Mouse (Mus musculus) splenic B cell, adult 2 months (primary cell): ENCODE results near the gene Sorcs1.

Experiments used
- DNase-seq: peaks from one replicate; pipeline ENCODE4 v3.0.0-alpha.2; 2011; ENCODE audit warnings: low read depth, low spot score
- H3K27me3 ChIP-seq: 2 replicates; pipeline ENCODE4 v1.6.1; 2012; ENCODE audit warnings: mild to moderate bottlenecking, low read length, moderate library complexity, mixed read lengths; ENCODE audit not compliant: control insufficient read depth, poor library complexity, insufficient read depth, severe bottlenecking
- H3K36me3 ChIP-seq: 2 replicates; pipeline ENCODE4 v1.6.1; 2012; ENCODE audit warnings: mild to moderate bottlenecking, low read length, moderate library complexity, mixed read lengths; ENCODE audit not compliant: control insufficient read depth, poor library complexity, insufficient read depth, severe bottlenecking

Gene Sorcs1

DNA sequence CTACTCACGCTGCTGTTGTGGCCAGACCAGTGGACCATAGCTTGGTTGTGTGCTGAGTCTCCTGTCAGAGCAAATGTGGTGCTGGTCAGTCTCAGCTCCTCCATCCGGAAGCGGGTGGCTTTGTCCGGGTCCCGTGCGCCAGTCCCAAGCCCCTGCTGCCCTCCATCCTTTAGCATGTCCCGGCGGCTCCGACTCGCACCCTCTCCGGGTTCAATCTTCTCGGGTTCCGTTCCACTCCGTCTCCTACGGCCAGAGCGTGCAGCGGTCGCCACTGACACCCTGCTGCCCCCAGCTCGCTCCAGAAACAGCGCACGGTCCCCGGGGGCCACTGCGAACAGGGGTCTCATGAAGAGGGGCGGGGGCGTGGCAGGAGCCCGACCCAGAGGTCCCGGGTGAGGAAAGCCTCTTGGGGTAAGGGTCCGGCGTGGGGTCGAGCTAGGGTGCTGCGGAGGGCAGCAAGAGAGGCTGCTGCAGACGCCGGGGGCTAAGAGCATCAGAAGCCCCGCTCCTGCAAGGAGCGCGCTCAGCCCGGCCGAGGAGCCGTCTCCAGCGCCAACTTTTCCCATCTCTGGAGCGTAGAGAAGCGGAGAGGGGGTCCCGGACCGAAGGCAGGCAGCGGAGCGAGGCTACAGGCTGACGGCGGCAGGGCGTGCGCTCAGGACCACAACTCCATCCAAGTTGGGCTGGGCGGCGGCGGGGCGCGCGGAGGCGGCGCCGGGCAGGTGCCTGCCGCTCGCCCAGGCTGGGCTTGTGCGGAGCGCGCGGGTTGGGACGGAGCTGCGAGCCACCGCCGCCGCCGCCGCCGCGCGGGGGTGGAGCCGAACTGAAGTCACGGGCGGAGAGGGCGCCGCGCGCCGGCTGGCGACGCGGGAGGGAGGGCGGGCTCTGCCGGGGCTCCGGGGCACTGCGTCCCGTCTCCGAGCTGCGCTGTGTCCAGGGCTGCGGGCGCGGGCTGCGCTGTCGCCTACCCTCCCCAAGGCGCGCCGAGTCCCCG, at the start of gene Sorcs1:
Gene Sorcs1 (minus strand): TSS at position 744 of the 994 bp plus-strand sequence.
- H3K36me3 ChIP-seq: no peaks in the 10 kb centered on the region
- DNase-seq: no peak
- H3K27me3 ChIP-seq: no peaks in the 10 kb centered on the region

DNA sequence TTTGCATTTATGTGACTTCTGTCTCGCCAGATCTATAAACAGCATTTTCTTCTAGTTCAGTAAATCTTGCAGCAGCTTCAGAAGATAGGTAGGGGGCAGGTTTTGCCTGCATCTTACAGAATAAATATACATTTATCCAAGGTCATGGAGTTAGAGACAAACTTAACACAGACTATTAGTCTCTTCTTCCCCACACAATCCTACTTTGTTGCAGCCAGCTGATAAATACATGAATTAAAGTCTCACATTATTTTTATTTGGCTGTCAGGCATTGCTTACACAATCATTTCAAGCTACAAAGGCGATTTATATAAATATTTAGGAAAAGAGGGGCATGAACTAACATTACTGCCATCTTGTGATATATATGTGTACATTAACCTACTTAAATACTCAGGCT, 4.8 kb upstream of the Sorcs1 start:
- Histone ChIP-seq H3K27me3 (no peaks in the 10 kb centered on the region), H3K36me3 (no peaks in the 10 kb centered on the region)
- DNase-seq: no peak

DNA sequence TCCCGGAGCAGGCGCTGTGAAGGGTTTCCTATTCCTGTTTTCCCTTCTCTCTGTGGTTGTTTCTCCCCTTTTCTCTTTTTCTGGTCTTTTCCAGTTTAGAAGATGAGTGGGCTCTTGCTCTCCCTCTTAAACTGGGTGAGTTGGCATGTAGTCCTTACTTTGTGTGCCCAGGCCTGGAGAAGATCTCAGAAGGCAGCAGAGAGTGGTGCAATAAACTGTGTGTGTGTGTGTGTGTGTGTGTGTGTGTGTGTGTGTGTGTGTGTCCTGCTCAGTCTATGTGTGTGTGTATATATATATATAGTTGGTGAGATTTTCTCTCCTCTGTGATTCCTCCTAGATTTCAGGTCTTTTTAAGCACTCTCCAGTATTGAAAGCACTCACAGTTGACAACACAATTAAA, 500 bp upstream of the Sorcs1 start:
- Histone ChIP-seq H3K27me3 (no peaks in the 10 kb centered on the region), H3K36me3 (no peaks in the 10 kb centered on the region)
- no peak for DNase-seq

DNA sequence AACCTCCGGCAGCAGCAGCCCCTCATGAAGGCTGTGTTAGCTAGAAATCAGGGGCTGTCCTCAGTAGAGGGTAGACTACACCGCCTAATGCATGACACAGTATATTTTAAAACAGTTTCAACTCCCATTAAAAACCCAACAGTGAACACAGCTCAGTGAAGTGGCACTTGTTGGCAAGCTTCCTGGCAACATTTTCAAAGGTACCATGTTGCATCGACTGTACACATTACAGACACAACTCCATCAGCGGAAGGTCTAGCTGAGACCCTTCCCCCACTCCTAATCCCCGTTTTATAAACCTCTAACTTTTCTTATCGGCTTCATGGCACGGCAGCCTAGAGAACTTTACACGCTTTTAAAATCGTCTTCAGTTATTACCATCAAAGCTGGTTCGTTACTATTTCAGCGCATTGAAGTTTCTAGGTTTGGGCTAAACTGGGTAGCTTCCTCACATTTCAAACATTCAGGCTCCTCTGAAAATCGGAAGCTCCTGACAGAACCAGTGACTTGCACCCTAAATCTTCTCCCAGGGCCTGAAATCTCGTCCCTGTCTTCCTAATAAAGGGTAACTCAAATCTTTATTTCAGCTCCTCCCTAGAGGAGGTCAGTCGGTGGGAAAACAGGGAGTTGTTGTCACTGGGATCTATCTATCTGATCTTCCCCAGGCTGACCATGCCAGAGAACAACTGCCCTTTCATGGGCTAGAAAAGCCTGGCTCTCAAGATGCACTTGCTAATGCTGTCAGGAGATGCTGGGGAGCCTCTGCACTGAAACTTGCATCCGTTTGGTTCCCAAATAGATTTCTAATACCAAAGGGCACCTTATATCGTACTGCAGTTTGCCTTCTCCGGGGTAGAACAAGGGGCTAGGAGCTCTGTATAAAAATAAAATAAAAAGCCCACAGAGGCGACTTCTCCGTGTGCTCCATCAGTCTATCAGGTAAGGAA, 1.6 kb downstream of the Sorcs1 start:
- no peaks in the 10 kb centered on the region for H3K36me3 ChIP-seq
- H3K27me3 ChIP-seq: no peaks in the 10 kb centered on the region
- no peak for DNase-seq

DNA sequence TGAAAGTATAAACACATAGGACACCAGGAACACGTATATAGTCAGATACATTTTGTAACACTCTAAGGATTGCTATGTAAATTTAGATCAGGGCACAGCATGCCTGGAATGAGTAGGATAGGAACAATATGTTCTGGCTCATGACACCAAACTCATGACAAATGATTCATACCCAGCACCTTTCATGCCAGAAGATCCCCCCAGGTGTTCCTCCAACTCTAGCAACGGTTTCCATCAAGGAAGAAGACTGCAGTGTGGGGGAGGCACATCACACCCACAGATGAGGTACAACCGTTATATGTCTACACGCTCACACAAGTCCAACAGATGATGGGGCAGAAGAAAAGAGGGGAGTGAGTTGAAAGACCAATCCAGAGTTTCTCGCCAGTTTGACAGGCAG, 3.5 kb downstream of the Sorcs1 start:
- DNase-seq: no peak
- Histone ChIP-seq H3K36me3 (no peaks in the 10 kb centered on the region), H3K27me3 (no peaks in the 10 kb centered on the region)

DNA sequence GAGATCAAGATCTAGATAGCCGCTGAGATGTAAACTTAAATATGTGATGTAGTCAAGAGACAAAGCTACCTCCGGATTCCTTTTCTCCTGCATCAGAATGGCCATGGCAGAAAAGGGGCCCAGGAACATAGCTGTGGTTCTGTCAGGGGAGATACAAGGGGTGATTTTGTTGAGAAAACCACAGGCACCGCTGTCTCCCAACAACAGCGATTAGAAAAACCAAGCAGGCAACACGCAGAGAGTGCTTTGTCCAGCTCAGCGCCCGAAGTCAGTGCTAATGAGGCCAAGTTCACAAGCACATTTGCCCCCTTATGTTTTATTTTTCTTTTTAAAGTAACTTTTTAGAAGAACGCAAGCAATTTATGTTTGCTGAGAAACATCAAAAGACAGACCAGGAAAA, 10.9 kb downstream of the Sorcs1 start:
- H3K36me3 ChIP-seq: no peaks in the 10 kb centered on the region
- DNase-seq: no peak
- no peaks in the 10 kb centered on the region for H3K27me3 ChIP-seq

DNA sequence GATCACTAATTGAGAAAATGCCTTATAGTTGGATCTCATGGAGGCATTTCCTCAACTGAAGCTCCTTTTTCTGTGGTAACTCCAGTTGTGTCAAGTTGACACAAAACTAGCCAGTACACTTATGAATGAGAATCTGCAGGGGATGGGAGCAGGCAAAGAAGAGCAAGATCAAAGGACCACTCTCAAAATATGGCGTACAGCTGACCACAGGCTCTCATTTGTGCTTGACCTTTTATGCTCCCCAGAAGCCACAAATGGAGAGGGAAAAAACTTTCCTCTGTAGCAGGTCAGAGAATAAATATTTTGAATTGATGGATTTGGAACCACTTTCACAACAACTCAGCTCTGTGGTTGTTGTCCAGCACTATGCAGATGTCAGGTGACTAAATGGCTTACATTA, 14.1 kb downstream of the Sorcs1 start:
- DNase-seq: no peak
- no peaks in the 10 kb centered on the region for H3K27me3 ChIP-seq
- no peaks in the 10 kb centered on the region for H3K36me3 ChIP-seq

DNA sequence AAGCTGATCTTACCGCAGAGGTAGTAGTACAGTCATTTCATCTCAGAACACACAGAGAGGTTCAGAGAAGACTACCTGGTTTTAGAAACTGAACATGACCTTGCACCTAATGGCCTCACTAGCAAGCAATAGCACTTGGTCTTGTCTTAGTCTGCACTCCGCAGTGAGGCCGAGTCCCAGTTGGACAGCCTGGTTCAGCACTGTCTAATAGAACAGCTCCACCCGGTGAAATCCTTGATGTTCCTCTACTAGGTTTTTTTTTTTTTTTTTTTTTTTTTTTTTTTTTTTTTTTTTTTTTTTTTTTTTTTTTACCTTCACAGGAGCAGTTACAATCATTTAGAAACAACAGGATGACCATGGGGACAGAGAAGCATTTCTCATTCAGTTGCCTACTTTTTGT, 19.3 kb downstream of the Sorcs1 start:
- Histone ChIP-seq H3K36me3 (no peaks in the 10 kb centered on the region), H3K27me3 (no peaks in the 10 kb centered on the region)
- DNase-seq: no peak

DNA sequence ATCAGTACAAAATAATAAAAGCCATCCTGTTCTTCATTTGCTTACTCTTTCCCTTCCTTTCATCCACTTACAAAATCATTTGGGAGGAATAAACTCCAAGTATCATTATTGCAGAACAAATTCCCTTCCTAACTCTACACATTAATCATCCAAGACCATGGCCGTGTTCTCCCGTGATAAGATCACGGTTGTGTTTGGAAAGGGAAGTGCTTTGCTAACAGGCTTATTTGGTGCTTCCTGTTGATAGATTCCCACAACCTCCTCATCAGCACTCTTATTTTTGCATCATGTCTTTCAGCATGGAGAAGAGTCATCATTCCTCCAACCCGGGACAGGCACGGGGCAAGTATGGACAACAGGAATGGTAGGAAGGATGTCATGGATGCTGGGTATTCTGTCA, 25.7 kb downstream of the Sorcs1 start:
- no peak for DNase-seq
- Histone ChIP-seq H3K27me3 (no peaks in the 10 kb centered on the region), H3K36me3 (no peaks in the 10 kb centered on the region)

DNA sequence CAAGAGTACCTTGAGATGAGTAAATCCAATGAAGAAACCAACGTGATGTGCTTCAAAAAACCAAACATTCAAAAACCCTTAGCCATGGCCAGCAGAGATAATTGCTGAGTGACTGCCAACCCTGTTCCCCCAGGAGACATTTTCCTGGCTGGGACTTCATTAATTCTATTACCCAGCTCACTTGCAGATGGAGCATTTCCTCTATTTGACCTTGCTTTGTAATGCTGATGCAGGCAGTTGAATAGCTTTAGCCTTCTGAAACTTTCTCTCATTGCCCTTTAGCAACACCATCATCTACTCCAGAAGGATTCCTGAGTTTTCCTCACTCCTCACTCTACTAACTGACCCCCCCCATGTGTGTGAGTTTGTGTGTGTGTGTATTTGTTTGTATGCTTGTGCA, 34.6 kb downstream of the Sorcs1 start:
- DNase-seq: no peak
- no peaks in the 10 kb centered on the region for H3K27me3 ChIP-seq
- no peaks in the 10 kb centered on the region for H3K36me3 ChIP-seq

DNA sequence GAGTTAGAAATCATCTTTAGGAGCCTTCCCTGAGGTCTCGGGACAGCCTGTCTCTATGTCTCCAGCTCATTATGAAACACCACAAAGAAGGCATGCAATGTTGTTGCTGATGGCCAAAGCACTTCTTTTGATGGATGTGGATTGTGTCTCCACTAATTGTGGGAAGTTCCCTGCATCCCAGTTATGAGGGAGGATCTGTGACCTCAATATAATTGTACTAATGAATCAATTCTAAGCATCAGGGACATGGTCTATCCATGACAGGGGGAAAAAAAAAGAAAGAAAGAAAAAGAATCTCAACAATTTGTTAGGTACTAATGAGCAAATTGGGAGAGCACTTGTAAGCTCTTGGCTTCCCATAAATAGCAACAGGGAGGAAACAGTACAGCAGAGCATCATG, 36.3 kb downstream of the Sorcs1 start:
- H3K27me3 ChIP-seq: no peaks in the 10 kb centered on the region
- no peaks in the 10 kb centered on the region for H3K36me3 ChIP-seq
- DNase-seq: no peak

DNA sequence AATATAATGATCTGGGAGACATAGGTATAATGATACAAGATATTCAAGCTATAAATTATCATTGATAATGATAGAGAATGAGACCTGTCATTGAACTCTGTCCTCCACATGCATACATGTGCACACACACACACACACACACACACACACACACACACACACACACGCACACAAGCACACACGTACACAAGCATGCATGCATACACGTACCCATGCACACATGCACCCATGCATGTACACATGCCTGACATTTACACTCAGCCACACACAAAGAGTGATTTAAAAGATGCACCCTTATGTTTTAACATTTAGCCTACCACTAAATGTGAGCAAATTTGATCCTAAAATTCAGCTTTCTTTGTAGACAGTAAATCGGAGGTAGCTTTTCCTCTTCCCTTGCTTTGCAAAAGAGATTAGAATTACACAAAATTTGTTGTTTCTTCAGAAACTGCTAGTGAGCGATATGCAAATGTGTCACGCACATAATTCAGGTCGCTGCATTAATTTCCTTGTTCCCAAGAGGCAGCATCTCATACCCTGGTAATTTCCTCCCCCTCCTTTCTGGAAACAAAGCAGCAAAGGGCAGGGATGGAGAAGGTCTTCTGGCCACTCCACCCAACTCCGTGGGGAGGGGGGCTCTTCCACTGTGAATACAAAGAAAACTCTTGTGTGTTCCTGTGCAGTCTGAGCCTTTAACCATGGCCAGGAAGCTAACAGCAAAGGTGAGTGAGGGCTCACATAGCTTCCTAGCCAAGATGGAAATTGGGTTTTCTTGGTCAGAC, 38.0 kb downstream of the Sorcs1 start:
- no peaks in the 10 kb centered on the region for H3K36me3 ChIP-seq
- H3K27me3 ChIP-seq: no peaks in the 10 kb centered on the region
- no peak for DNase-seq

DNA sequence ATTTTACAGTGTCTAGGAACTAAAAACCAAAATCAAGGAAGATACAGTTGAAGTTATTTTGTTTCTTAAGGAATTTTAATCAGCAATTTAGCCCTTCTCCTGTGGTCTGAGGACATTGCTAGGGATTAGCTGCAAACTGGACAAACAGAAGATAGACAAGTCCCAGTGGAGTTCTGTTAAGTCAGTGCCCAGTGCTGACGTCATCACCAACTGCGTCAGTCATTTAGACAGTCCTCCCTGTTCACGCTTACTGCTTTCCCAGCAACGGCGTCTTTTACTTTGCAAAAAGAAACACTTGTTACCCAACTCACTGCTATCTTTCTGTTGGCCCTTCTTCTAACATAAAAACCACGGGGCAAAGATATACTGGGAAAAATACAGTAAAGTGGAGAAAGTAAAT, 40.3 kb downstream of the Sorcs1 start:
- Histone ChIP-seq H3K27me3 (no peaks in the 10 kb centered on the region), H3K36me3 (no peaks in the 10 kb centered on the region)
- DNase-seq: no peak

DNA sequence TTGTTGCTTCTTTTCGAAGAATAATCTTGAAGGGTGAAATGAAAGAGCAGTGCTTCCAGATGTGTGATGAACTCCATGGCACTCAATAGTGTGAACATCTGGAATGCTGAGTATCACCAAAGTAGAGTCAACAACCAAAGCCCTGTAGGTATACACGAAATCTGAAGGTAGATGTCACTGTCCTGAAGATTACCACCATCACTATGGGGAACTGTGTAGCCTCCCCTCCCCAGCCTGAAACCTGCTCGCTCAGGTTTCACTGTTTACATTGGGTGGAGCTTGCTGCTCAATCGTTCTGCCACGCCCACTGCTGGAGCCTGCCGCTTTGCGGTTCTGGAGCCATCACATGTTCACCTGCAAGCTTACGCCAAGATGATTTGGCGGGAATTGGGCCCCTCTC, 64.4 kb downstream of the Sorcs1 start:
- no peak for DNase-seq
- Histone ChIP-seq H3K36me3 (no peaks in the 10 kb centered on the region), H3K27me3 (no peaks in the 10 kb centered on the region)
